Mouse (Mus musculus) left cerebral cortex, postnatal 36 days (tissue): ENCODE measurements around the gene Ciita. TPM values are rescaled to one million over a fixed set of nuclear protein-coding genes. Genes with fewer than 3 reads are reported as not detected.

Experiments used
- DNase-seq, 2 experiments: peaks; one replicate each; pipeline ENCODE4 v3.0.0; 2021 to 2022; ENCODE audit warnings: low spot score in 2 of 2, mixed read lengths in 1 of 2
- intact Hi-C: fragments of 180-260 bp; cut with DNase I; formaldehyde crosslinking; loops from one replicate; pipeline ENCODE4 v1.15.1; 2025
- total RNA-seq, 2 experiments: library from RNA; stranded (reverse); gene quantifications; 2 replicates each; pipeline ENCODE4 v1.2.3; 2021

Ciita gene
- total RNA-seq, 2 experiments from 2014 or later: 0.14 TPM; not detected in 1

GRCm38 (mm10) chr16:10542266-10542665, 62.4 kb downstream of the Ciita start:
- no peak for DNase-seq
- intact Hi-C loops: no loop called here

- intact Hi-C loops: no loop called here
Observed at GRCm38 (mm10) chr16:10542698-10543365, 63.0 kb downstream of the Ciita start, which contains the start of gene Dexi. Gene Dexi, minus strand, starts transcription at chr16:10543054.

DNA sequence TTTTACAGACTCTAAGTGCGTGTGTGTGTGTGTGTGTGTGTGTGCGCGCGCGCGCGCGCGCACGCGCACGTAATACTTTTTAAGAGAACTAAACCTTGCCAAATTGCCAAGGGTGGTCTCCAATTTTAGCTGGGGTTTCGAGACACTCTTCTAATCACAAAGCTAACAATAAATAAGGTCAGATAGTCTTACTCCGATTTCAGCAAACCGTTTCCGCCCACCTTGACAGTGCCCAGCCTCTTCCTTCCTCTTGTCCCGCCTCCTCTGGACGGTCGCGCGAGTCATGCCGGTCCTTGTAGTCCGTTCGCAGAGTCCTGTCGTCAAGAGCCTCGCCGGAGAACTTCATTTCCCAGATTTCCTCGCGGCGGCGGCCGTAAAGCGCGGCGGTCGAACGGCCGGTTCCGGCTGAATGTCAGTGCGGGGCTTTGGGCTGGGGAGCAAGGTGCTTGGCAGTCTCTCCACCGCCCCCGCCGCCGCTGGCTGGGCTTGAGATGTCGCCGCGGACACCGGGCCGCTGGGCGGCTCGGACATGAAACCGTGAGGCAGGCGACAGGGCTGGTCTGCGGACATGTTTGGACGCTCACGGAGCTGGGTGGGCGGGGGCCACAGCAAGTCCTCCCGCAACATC, 65.2 kb downstream of the Ciita start, which contains the start of gene Clec16a:
Gene Clec16a (plus strand): TSS at position 345 of the 628 bp plus-strand sequence.
- intact Hi-C loops: no loop called here
- DNase-seq: peak; percentile 94 to 96

More at GRCm38 (mm10) chr16:10542698-10543365, 63.0 kb downstream of the Ciita start, which contains the start of gene Dexi:
- DNase-seq: peak; percentile 95

DNA sequence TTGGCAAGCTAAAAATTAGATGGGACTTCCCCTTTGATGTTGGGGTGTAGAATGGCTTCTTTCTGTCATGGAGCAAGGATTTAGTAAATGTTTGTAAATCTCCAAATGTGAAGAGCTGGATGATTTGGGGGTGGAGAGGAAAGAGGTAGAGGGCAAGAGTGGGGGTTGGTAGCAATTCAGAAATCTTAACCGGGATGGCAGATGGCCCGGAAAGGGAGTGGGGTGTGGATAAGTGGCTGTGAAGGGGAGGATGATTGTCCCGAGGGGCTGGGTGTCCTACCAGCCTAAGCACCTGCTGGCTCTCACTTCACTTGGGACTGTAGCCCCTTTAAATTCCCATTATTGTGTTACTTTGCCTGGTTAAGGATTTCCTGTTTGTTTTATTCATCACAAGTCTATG, 67.0 kb downstream of the Ciita start:
- DNase-seq: no peak
- intact Hi-C loops: no loop called here

GRCm38 (mm10) chr16:10548938-10549337, 69.1 kb downstream of the Ciita start:
- DNase-seq: no peak
- intact Hi-C loops: no loop called here

DNA sequence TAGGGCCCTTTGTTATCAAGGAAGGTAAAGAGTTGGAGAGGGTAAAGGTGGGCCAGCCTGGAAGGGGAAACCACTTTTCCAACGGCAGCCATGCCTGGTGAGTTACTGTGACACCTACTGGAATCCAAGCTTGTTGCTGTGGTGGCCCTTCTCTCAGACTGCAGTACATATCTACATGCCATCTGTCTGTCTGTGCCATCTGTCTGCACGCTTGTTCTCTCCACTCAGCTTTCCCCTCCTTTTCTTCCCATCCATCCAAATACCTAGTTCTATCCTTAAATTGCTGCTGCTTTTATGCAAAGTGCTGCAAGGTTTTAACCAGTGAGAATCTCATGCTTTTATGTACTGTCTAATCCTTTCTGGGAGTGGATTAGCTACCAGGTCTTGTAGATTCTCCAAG, 69.7 kb downstream of the Ciita start:
- DNase-seq: no peak
- intact Hi-C loops: no loop called here

DNA sequence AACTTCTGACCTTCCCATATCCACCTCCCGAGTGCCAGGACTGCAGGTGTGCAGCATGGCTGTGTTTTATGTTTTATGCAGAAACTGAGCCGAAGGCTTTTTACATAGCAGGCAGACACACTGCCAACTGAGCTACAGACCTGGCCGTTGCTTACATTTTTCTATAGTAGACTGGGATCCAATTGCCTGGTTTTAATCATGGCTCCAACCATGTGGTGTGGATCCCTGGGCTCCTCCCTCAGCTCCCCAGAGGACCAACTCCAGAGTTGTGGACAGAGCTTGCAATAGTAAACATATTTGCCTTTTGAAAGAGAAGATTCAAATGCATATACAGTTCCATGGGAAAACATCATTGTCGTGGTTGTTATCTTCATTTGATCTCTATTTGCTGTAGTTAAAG, 71.7 kb downstream of the Ciita start:
- DNase-seq: no peak
- intact Hi-C loops: no loop called here

DNA sequence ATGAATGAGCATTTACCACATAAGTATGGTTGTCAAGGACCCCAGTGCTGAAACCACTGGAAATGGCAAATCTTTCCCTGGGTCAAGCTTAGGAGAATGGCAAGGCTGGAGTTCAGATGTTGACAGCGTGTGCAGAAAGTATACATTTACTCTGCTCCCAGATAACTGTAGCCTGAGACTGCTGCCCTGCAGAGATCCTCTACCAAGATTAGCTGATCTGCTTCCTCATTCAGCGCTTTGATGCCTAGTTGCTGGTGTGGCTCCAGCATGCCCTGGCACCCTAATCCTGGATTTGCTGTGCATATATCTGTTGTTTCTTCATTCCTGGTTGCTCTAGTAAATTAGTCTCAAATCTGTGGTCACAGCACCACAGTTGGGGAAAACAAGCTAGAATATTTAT, 74.0 kb downstream of the Ciita start:
- intact Hi-C loops: no loop called here
- DNase-seq: no peak

DNA sequence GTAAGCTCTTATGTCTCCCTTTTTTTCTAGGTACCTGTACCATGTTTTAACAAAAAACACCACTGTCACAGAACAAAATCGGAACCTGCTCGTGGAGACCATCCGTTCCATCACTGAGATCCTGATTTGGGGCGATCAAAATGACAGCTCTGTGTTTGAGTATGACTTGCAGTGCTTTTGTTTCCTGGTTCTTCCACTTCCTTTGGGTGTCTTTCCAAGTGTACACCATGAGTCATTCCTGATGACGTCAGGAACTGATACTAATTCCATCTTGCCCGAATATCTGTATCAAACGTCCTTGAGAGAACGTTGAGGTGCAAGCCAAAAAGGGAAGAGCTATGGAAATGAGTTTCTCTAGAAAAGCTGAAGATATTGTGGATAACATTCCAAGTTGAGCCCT, 80.1 kb downstream of the Ciita start:
- no peak for DNase-seq
- intact Hi-C loops: no loop called here

DNA sequence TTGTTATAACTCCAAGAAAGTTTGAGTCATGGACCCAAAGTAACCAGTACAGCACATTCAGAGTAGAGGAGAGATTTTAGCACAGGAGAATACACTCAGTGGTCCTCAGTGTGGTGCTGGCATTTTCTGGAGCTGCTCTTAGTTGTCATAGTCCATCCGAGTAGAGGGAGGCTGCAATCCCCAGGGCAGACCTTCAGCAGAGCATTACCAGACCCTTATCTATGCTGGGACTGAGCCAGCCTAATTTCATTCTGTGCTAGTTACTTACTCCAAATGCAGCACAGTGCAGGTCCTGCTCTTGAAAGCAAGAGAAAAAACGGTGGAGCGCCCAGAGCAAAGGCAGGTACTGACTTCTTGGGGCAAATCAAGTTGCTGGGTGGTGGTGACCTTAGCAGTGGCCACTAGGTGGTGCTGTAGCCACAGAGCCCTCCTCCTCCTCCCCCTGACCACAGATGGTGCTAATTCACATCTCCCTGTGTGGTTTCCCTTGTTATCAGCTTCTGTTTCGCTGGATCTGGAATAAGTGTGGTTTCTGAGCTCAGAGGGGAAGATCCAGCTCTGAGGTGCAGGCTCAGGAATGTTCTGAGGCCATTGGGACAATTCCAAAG, 85.5 kb downstream of the Ciita start:
- peak; percentile 54 to 64 for DNase-seq
- intact Hi-C loops: loop anchor here (2.0 kb wide), 1 partner anchor 303 kb away; no protein-coding TSS in a partner anchor

DNA sequence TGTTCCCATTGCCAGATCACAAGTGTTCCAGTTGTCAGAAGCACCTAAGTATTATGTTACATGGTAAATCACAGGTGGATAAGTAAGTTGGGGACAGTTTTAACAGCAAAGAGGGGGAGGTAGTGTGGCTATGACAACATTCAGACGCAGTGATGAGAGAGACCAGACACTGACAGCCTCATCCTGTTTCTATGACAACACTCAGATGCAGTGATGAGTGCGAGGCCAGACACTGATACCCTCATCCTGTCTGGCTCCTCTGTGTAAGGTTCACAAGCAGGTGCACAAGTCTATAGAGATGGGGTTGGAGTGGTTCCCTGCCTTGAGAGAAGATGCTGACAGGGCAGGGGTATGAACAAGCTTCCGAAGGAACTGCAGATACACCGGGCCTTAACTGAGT, 87.3 kb downstream of the Ciita start:
- intact Hi-C loops: no loop called here

GRCm38 (mm10) chr16:10569809-10570395, 90.0 kb downstream of the Ciita start:
- no peak for DNase-seq
- intact Hi-C loops: loop anchor here (2.0 to 5.0 kb wide), 3 partner anchors 215 to 301 kb away; partner anchors contain the start of gene Socs1

More for the DNA sequence above, 87.3 kb downstream of the Ciita start:
- no peak for DNase-seq

- intact Hi-C loops: loop anchor here (2.0 to 5.0 kb wide), 3 partner anchors 214 to 300 kb away; partner anchors contain the start of gene Socs1
- DNase-seq: peak in 1 of 2 experiments; percentile 60
Observed at GRCm38 (mm10) chr16:10570708-10571107, 90.8 kb downstream of the Ciita start.

DNA sequence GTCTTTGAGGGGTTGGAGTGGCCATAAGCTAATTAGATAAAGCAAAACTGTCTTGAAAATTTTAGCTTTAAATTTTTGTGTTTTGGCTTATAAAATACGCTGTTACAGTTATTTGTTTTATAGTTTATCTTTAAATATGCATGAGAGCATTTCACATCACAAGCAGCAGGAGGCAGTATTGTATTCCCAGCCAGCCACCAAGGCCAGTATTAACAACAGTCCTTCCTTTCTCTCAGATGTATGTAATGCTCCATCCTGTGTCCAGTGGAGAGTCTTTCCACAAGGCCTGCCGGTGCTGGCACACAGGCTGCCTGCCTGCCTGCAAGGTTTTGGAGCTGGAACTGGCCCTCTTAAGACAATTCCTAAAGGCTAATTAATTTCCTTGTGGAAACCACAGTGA, 92.0 kb downstream of the Ciita start:
- intact Hi-C loops: loop anchor here (2.0 to 5.0 kb wide), 3 partner anchors 213 to 299 kb away; partner anchors contain the start of gene Socs1

GRCm38 (mm10) chr16:10574936-10575335, 95.1 kb downstream of the Ciita start:
- intact Hi-C loops: loop anchor here (5.0 kb wide), 1 partner anchor 272 kb away; no protein-coding TSS in a partner anchor

More for the DNA sequence above, 92.0 kb downstream of the Ciita start:
- no peak for DNase-seq

GRCm38 (mm10) chr16:10575915-10576314, 96.1 kb downstream of the Ciita start:
- intact Hi-C loops: no loop called here
- no peak for DNase-seq

More at GRCm38 (mm10) chr16:10574936-10575335, 95.1 kb downstream of the Ciita start:
- DNase-seq: no peak

DNA sequence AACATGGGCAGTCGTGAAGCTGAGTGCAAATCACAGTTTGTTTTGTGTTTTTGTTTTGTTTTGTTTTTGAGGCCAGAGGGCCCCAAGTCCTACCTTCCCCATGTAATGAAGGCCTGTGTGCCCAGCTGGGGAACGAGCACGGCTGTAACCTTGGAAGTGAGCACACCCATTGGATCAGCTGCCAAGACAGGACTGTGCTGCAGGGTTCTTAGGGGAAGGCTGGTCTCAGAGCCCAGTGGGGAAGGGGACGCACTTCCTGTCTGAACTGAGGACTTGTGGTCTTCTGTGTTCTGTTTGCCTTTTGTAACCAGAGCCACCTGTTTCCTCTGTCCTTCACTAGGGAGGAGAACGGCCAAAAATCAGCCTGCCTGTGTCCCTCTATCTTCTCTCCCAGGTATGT, 97.7 kb downstream of the Ciita start:
- DNase-seq: no peak
- intact Hi-C loops: no loop called here
